Mouse (Mus musculus) spleen, adult 2 months (tissue): Measurements from ENCODE around the gene Mvb12a.

Source experiments
- CTCF ChIP-seq: fragments of 200-500 bp; IDR thresholded peaks from 2 replicates; pipeline ENCODE4 v1.5.1; 2011; ENCODE audit warnings: mild to moderate bottlenecking, inconsistent platforms; ENCODE audit not compliant: insufficient read depth, insufficient read length, insufficient replicate concordance; ENCODE audit errors: extremely low read depth
- POLR2A ChIP-seq: fragments of 200-500 bp; IDR thresholded peaks from 2 replicates; pipeline ENCODE4 v1.6.1; 2011; ENCODE audit warnings: low read depth, low read length, inconsistent platforms

DNA sequence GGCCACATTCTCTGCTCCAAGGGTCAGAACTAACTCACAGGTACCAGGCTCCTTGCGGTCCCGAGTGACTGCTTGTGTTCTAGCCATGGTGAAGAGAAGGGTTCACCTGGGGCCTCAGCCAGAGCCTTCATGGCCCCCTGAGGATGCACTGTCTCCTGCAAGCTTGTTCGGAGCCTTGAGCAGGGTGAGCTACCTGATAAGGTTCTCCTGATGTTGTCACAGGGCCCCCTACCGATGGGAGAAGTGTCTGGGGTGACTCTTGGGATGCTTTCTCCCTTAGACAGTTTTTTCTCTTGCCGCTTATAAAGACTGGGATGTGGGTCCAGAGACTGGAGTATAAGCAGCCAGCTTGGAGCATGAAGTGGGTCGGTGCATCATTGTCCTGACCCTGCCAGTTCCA lies 53.7 kb downstream of the Mvb12a start:
- no peak for TF ChIP-seq CTCF
- no peak for TF ChIP-seq POLR2A
